Mouse (Mus musculus): ENCODE data around the gene Lrch2.
A peak's percentile ranks its signal among the peaks of the same experiment; 100 is the strongest.
"Not testable (repeated sequence)": the region's sequence is repeated elsewhere in the genome, so short reads cannot be mapped to it uniquely, and the experiment has no call there.

Lrch2 gene

DNA sequence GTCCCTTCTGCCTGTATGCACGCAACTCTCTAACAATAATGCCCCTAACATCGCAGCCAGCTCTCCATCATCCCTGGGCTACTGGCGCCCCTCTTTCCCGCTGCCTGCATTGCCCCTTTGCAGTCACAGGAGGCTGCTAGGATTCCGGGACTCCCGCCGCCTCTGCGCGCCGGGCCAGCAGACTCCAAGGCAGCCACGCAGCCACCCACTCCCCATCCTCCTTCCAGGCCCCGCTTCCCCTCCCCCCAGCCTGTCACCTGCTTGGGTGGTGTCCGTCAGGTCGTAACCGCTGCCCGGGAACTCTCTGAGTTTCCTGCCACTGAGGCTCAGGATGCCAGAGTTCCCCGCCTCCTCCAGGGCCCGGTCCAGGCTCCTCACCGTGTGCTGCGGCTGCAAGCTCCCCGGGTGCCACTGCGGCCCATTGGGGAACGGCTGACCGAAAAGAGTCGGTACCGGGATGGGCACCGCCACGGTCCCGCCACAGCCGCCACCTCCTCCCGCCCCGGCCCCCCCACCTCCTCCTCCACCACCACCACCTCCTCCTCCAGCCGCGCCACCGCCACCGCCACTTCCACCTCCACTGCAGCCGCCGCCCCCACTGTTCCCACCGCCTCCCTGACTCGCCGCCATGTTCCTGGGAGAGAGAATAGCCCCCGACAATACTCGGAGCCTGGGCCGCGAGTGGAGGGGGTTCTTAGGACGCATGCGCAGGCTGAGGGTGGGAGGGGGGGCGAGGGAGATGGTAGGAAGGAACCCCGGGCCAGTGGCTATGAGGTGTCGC lies at the start of gene Lrch2:
Gene Lrch2, minus strand, starts transcription at position 661 of the 781 bp plus-strand sequence.
- DNase-seq (ENCODE audit: low spot score in 2 of 2), result peak in 1 of 2 experiments; percentile 4

GRCm38 (mm10) chrX:147540934-147541870 lies 12.7 kb downstream of the Lrch2 start:
- no peak for DNase-seq (ENCODE audit: low spot score in 2 of 2)

DNA sequence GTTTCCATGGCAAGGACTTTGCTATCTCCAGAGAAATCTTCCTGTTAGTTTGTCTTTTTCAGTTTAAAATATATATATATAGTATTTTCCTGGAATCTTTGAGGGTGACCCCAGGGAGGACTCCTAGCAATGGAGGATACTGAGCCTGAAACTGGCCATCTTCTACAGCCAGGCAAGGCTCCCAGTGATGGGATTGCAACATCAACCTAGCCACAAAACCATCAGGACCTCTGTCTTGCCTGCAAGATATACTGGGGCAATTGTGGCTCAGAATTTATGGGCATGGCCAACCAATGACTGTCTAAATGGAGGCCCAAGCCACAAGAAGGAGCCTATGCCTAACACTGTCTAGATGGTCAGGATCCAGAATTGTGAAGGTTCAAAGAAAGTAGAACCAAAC lies 15.5 kb downstream of the Lrch2 start:
- DNase-seq (ENCODE audit: low spot score in 2 of 2), result no peak

DNA sequence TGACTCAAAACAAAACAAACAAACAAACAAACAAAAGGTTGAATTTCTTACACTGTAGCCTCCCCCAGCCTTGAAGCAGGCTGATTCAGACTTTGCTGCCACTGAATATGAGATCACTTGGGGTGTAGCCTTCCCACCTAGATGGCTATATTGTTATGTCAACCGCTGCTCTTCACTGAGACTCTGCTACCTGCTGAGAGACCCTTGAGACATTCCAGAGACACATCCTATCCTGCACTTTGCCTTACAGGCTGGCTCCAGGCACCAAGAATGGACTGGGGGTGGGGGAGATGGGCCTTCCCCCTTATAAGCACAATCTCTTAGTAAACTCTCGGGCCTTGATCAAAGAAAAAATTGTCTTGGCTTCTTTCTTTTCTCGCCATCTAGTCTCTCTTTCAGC lies 16.8 kb downstream of the Lrch2 start:
- not testable (repeated sequence) for DNase-seq (ENCODE audit: low spot score in 2 of 2)

GRCm38 (mm10) chrX:147535616-147536015 lies 18.3 kb downstream of the Lrch2 start:
- no peak for DNase-seq (ENCODE audit: low spot score in 2 of 2)

DNA sequence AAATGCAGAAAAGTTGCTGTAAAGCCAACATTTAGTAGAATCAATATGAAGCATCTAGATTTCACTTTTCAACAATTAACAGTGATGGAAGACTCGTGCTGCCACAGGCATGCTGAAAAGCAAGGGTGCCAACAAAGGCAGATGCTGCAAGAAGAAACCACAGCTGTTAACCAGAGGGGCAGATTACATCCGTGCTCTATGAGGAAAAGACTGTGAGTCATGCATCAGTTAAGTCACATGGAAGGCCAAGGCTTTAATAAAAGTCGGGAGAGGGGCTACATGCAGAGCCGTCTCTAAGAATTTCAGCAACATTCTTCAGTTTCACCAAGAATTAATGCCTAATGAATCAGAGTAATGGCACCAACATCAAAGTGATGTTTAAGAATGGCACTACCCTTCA lies 22.2 kb downstream of the Lrch2 start:
- DNase-seq (ENCODE audit: low spot score in 2 of 2), result no peak

DNA sequence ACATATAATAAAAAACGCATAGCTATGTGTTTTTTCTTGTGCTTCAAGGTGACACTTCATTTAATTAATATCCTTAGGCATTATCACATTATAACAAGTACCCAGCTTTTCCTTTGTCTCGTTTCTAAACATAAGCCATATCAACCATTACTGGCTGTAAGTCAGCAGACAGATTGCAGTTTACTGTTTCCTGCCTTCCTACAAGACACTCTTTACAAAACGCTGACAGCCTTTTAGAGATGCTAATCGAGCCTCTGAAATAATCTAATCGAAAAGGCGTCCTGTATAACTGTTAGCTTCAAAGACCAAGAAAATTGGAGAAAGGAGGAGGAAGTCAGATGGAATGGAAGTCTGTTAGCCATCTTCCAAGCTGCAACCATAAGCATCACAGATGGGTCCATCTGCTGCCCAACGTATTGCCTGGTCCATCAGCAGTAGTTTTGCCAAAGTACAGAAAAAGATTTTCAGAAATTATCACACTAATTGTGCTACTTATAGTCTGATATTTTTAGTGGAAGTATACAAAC lies 26.2 kb downstream of the Lrch2 start:
- DNase-seq (ENCODE audit: low spot score in 2 of 2), result no peak

GRCm38 (mm10) chrX:147489551-147489950 lies 64.3 kb downstream of the Lrch2 start:
- DNase-seq (ENCODE audit: low spot score in 2 of 2), result no peak

DNA sequence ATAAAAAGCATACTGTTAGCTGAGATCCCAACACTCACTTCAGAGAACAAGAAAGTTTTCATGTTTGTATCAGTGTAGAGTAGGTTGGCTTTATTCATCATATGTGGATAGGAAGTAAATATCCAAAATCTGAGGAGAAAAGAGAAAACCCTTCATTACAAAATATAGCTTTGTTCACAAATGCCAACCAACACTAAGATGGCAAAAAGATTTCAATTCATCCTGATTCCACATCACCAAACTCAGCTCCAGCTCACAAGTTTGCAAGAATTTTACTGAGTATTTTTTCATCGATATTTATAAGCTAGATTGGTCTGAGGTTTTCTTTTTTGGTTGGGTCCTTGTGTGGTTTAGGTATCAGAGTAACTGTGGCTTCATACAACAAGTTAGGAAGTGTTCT lies 100.3 kb downstream of the Lrch2 start, which contains the start of gene Vmn1r239-ps:
Gene Vmn1r239-ps, minus strand, starts transcription at position 101 of the 400 bp plus-strand sequence.
- not testable (repeated sequence) for DNase-seq (ENCODE audit: low spot score in 2 of 2)

DNA sequence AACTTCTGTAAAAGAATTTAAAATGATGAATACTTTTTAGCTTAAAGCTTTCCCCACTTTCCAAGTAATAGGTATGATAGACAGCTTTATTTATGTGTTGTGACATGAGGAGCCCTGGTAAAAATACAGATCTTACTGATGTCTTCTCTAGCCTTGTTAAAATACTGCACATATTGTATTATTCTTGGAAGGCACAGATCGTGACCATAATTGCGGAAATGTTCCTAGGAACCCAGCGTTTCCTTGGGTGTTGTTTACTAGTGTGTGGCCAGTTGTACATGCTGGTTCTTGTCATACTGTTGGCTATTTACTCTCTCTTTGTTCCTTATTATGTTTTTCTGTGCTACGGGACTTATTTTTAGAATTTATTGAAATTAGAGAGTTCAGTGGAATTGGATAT lies 110.5 kb downstream of the Lrch2 start:
- no peak for DNase-seq (ENCODE audit: low spot score in 2 of 2)

DNA sequence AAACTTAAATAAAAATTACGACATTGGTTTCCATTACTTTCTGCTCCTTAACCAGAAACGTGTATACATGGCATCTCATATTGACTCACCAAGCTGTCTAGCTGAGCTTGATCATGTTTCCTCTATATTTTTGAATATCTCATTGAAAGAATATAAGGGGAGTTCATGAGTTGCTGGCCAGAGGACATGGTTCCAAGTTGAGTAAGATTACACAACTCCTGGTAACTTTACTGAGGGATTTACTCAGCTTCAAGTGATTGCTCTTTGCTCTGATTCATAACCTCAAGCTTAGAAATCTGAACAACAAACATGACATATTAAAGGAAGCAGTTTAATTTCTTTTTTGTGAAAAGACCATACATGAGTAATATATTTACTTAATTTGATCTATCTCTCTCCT lies 118.5 kb downstream of the Lrch2 start:
- DNase-seq (ENCODE audit: low spot score in 2 of 2), result no peak

- DNase-seq (ENCODE audit: low spot score in 2 of 2), result peak; percentile 0 to 2
Observed at GRCm38 (mm10) chrX:147429753-147430152, 124.1 kb downstream of the Lrch2 start.

DNA sequence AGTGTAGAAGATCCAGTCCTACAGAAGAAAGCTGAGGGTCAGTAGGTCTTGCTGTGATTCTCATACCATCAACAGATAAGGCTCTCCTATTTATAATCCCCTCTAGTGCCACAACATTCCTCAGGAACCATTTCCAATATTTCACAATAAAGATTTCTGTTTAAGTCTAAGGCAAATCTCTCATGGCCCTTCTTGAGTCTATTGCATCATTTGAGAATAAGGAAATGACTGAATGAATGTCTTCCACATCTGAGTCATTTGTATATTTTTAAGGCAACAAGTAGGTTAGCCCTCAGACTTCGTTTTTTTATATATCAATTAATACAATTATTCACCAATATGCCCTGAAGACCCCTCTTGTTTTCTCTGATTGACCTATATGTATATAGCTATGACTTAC lies 124.8 kb downstream of the Lrch2 start, which contains the start of gene Il13ra2:
Gene Il13ra2, minus strand, starts transcription at position 64 of the 400 bp plus-strand sequence.
- DNase-seq (ENCODE audit: low spot score in 2 of 2), result no peak
